Mouse (Mus musculus) olfactory bulb, adult 2 months (tissue): ENCODE results near the gene Tctn3.

Experiments used
- CTCF ChIP-seq: fragments of 200-500 bp; IDR thresholded peaks from 2 replicates; pipeline ENCODE4 v1.5.1; 2012; ENCODE audit warnings: low read depth, mild to moderate bottlenecking, low read length, moderate library complexity; ENCODE audit not compliant: insufficient read depth
- POLR2A ChIP-seq: fragments of 200-500 bp; IDR thresholded peaks from 2 replicates; pipeline ENCODE4 v1.6.1; 2012; ENCODE audit warnings: mild to moderate bottlenecking, low read depth, low read length, moderate library complexity; ENCODE audit not compliant: insufficient read depth

GRCm38 (mm10) chr19:40554343-40554742, 57.7 kb downstream of the Tctn3 start:
- TF ChIP-seq CTCF: no peak
- TF ChIP-seq POLR2A: no peak
